In genomic region chr4:118525779-118526178, GRCm38 (mm10) we compare ENCODE assay signal across 23 mouse cellular contexts. TPM values are rescaled to one million over a fixed set of nuclear protein-coding genes. Genes with fewer than 3 reads are reported as not detected.
"Had no signal": no experiment of that assay in that cellular context is flagged by ENCODE, and none has a peak within 500 bp of the region (broad histone marks: within the 10 kb centered on the region; RNA-seq: fewer than 3 reads in every experiment).

No protein-coding gene starts in this region.

- H3K4me1 ChIP-seq: stomach, embryonic 15.5 days had no signal

- H3K36me3 ChIP-seq: limb, embryonic 12.5 days; limb, embryonic 15.5 days; stomach, embryonic 15.5 days had no signal

- H3K27ac ChIP-seq: limb, embryonic 12.5 days; limb, embryonic 15.5 days; liver, embryonic 14.5 days; macrophage; stomach, embryonic 15.5 days had no signal

- DNase-seq: left cerebral cortex, postnatal 4 days; liver, postnatal 0 days; lung, embryonic 14.5 days; midbrain, embryonic 14.5 days; right cerebral cortex, postnatal 14 days; right cerebral cortex, postnatal 4 days; spleen, adult 18-20 months; thymus, adult 18-20 months; thymus, postnatal 36 days had no signal

- H3K27me3 ChIP-seq: limb, embryonic 15.5 days; stomach, embryonic 15.5 days had no signal

- ATAC-seq: liver, postnatal 0 days had no signal

- H3K4me3 ChIP-seq: limb, embryonic 12.5 days; limb, embryonic 15.5 days; stomach, embryonic 15.5 days had no signal

RNA-seq across cellular contexts. Expression of gene 2610528J11Rik, which starts 1.0 kb away (rescaled TPM):
- total RNA-seq: layer of hippocampus, adult 18-20 months; layer of hippocampus, postnatal 14 days; left cerebral cortex, adult 8-10 months; left cerebral cortex, postnatal 14 days; megakaryocyte-erythroid progenitor cell, adult 5-6 weeks; midbrain, postnatal 0 days had no signal
- polyA plus RNA-seq: macrophage; midbrain, embryonic 14.5 days; midbrain, postnatal 0 days; neural tube, embryonic 14.5 days had no signal

RNA-seq across cellular contexts. Expression of gene Tmem125, which starts 18.1 kb away (rescaled TPM):
- total RNA-seq: megakaryocyte-erythroid progenitor cell, adult 5-6 weeks had no signal
- polyA plus RNA-seq: macrophage; midbrain, embryonic 14.5 days; neural tube, embryonic 11.5 days; neural tube, embryonic 14.5 days; testis, adult 2 months had no signal

RNA-seq across cellular contexts. Expression of gene Tie1, which starts 35.9 kb away (rescaled TPM):
- polyA plus RNA-seq: macrophage had no signal
